Mouse (Mus musculus): ENCODE measurements around the gene Il25. TPM values are rescaled to one million over a fixed set of nuclear protein-coding genes. Genes with fewer than 3 reads are reported as not detected.

Il25 gene
- not detected in 2 replicates for polyA plus RNA-seq (2012; ENCODE audit: insufficient read depth, insufficient read length, missing spikeins)

- H3K27ac ChIP-seq (replicated peaks; ENCODE audit: low read depth, low read length) = no peak within 1 kb of the TSS
- H3K4me3 ChIP-seq (ENCODE audit: insufficient read depth, low read depth, low read length) = no peak within 1 kb of the TSS
- no peaks in the 10 kb centered on the region for H3K4me1 ChIP-seq (ENCODE audit: control insufficient read depth, insufficient read depth, insufficient read length, low read length)
Observed at GRCm38 (mm10) chr14:54932645-54933150, at the start of gene Il25. Gene Il25, plus strand, starts transcription at chr14:54932695.

- peak within 1 kb of the TSS; percentile 75 for H3K4me3 ChIP-seq (ENCODE audit: insufficient read depth, low read depth, low read length)
- H3K27ac ChIP-seq (replicated peaks; ENCODE audit: low read depth, low read length) = peak within 1 kb of the TSS; percentile 92
Observed at GRCm38 (mm10) chr14:54883154-54884021, 49.1 kb upstream of the Il25 start, which contains the start of the genes Bcl2l2 and Gm20521. Gene Bcl2l2, plus strand, starts transcription at chr14:54883377. Gene Gm20521, plus strand, starts transcription at chr14:54883441.

DNA sequence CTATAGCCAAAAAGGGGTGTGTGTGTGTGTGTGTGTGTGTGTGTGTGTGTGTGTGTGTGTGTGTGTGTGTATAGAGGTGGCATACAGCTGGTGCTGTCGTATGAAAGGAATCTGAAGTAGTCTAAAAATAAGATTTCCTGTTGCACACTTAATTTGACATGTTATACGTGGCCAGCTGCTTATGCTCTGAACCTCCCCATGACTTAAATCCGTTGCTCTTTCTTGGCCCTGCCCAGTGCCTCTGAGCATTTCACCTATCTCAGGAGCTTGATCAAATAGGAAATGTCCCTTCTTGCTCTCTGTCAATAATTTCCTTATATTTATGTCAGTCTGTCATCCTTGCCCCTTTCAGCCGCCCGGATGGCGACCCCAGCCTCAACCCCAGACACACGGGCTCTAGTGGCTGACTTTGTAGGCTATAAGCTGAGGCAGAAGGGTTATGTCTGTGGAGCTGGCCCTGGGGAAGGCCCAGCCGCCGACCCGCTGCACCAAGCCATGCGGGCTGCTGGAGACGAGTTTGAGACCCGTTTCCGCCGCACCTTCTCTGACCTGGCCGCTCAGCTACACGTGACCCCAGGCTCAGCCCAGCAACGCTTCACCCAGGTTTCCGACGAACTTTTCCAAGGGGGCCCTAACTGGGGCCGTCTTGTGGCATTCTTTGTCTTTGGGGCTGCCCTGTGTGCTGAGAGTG is 48.3 kb upstream of the Il25 start:
- H3K4me3 ChIP-seq (ENCODE audit: insufficient read depth, low read depth, low read length) = peak overlapping the region; percentile 75
- 0 out of 2 replicates have a peak, but pooled peaks cover 2% of the 10 kb centered on the region for H3K4me1 ChIP-seq (ENCODE audit: control insufficient read depth, insufficient read depth, insufficient read length, low read length)
- peak overlapping the region; percentile 88 for H3K27ac ChIP-seq (replicated peaks; ENCODE audit: low read depth, low read length)

More at GRCm38 (mm10) chr14:54883154-54884021, 49.1 kb upstream of the Il25 start, which contains the start of the genes Bcl2l2 and Gm20521:
- H3K4me1 ChIP-seq (ENCODE audit: control insufficient read depth, insufficient read depth, insufficient read length, low read length) = 0 out of 2 replicates have a peak, but pooled peaks cover 2% of the 10 kb centered on the region

DNA sequence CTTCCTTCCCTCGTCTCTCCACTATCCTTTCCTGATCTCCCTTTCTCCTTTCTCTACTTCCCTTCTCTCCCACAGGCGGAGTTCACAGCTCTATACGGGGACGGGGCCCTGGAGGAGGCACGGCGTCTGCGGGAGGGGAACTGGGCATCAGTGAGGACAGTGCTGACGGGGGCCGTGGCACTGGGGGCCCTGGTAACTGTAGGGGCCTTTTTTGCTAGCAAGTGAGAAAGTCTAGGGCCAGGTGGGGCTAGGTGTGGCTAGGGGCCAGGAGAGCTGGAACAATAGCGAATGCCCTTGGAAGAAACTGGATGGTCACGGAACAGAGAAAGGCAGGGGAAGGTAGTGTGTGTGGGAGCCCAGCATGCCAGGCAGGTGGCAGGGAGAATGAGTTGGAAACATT is 47.2 kb upstream of the Il25 start:
- Histone ChIP-seq H3K4me1 (ENCODE audit: control insufficient read depth, insufficient read depth, insufficient read length, low read length) (0 out of 2 replicates have a peak, but pooled peaks cover 2% of the 10 kb centered on the region), H3K4me3 (ENCODE audit: insufficient read depth, low read depth, low read length) (no peak overlapping the region), H3K27ac (replicated peaks; ENCODE audit: low read depth, low read length) (no peak overlapping the region)

GRCm38 (mm10) chr14:54892200-54892599 is 40.3 kb upstream of the Il25 start, which contains the start of gene Pabpn1:
Gene Pabpn1, plus strand, starts transcription at chr14:54892500.
- Histone ChIP-seq H3K4me1 (ENCODE audit: control insufficient read depth, insufficient read depth, insufficient read length, low read length) (no peaks in the 10 kb centered on the region; the same call in 1 of the 2 replicates), H3K4me3 (ENCODE audit: insufficient read depth, low read depth, low read length) (peak within 1 kb of the TSS; percentile 64), H3K27ac (replicated peaks; ENCODE audit: low read depth, low read length) (peak within 1 kb of the TSS; percentile 78)

GRCm38 (mm10) chr14:54893651-54894181 is 38.8 kb upstream of the Il25 start:
- Histone ChIP-seq H3K4me1 (ENCODE audit: control insufficient read depth, insufficient read depth, insufficient read length, low read length) (no peaks in the 10 kb centered on the region; the same call in 1 of the 2 replicates), H3K27ac (replicated peaks; ENCODE audit: low read depth, low read length) (peak overlapping the region; percentile 78), H3K4me3 (ENCODE audit: insufficient read depth, low read depth, low read length) (peak overlapping the region; percentile 64)

- Histone ChIP-seq H3K27ac (replicated peaks; ENCODE audit: low read depth, low read length) (peak overlapping the region; percentile 46; the same call in 1 of the 2 replicates), H3K4me3 (ENCODE audit: insufficient read depth, low read depth, low read length) (peak overlapping the region; percentile 89), H3K4me1 (ENCODE audit: control insufficient read depth, insufficient read depth, insufficient read length, low read length) (no peaks in the 10 kb centered on the region; the same call in 1 of the 2 replicates)
Observed at GRCm38 (mm10) chr14:54894296-54895151, 38.0 kb upstream of the Il25 start.

- no peaks in the 10 kb centered on the region; the same call in 1 of the 2 replicates for H3K4me1 ChIP-seq (ENCODE audit: control insufficient read depth, insufficient read depth, insufficient read length, low read length)
- no peak overlapping the region for H3K27ac ChIP-seq (replicated peaks; ENCODE audit: low read depth, low read length)
Observed at GRCm38 (mm10) chr14:54897445-54897844, 35.0 kb upstream of the Il25 start.

GRCm38 (mm10) chr14:54900383-54900782 is 32.1 kb upstream of the Il25 start:
- no peak overlapping the region for H3K4me3 ChIP-seq (ENCODE audit: insufficient read depth, low read depth, low read length)
- no peak overlapping the region for H3K27ac ChIP-seq (replicated peaks; ENCODE audit: low read depth, low read length)
- no peaks in the 10 kb centered on the region for H3K4me1 ChIP-seq (ENCODE audit: control insufficient read depth, insufficient read depth, insufficient read length, low read length)

More at GRCm38 (mm10) chr14:54897445-54897844, 35.0 kb upstream of the Il25 start:
- no peak overlapping the region for H3K4me3 ChIP-seq (ENCODE audit: insufficient read depth, low read depth, low read length)

GRCm38 (mm10) chr14:54903641-54904040 is 28.9 kb upstream of the Il25 start:
- Histone ChIP-seq H3K4me3 (ENCODE audit: insufficient read depth, low read depth, low read length) (no peak overlapping the region), H3K4me1 (ENCODE audit: control insufficient read depth, insufficient read depth, insufficient read length, low read length) (no peaks in the 10 kb centered on the region), H3K27ac (replicated peaks; ENCODE audit: low read depth, low read length) (no peak overlapping the region)

- Histone ChIP-seq H3K4me3 (ENCODE audit: insufficient read depth, low read depth, low read length) (no peak overlapping the region), H3K27ac (replicated peaks; ENCODE audit: low read depth, low read length) (no peak overlapping the region), H3K4me1 (ENCODE audit: control insufficient read depth, insufficient read depth, insufficient read length, low read length) (peaks cover 3% of the 10 kb centered on the region; the same call in 1 of the 2 replicates)
Observed at GRCm38 (mm10) chr14:54908682-54909081, 23.8 kb upstream of the Il25 start.

- peaks cover 3% of the 10 kb centered on the region; the same call in 1 of the 2 replicates for H3K4me1 ChIP-seq (ENCODE audit: control insufficient read depth, insufficient read depth, insufficient read length, low read length)
- H3K27ac ChIP-seq (replicated peaks; ENCODE audit: low read depth, low read length) = no peak overlapping the region
- peak overlapping the region; percentile 96 for H3K4me3 ChIP-seq (ENCODE audit: insufficient read depth, low read depth, low read length)
Observed at GRCm38 (mm10) chr14:54912109-54912850, 20.2 kb upstream of the Il25 start.

DNA sequence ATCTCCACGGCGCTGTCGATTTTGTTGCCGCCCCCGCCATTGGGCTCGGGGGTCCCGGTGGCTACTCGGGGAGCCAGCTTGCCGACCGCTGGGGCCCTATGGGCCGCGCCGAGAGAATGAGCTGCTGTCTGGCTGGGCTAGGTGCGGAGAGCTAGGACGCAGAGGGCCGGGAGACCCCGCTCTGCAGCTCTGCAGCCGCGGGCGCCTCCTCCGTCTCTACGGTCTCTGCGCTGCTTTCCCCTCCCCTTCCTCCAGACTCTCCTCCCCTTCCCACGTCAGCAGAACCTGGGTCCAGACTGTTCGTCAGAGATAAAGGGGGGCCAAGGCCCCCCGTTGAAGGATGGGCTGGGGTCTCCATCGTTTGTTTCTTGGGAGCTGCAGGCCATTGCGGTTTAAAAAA is 19.6 kb upstream of the Il25 start, which contains the start of gene Slc22a17:
TSS of gene Slc22a17 (minus strand) at position 247 of the 400 bp plus-strand sequence.
- peaks cover 3% of the 10 kb centered on the region; the same call in 1 of the 2 replicates for H3K4me1 ChIP-seq (ENCODE audit: control insufficient read depth, insufficient read depth, insufficient read length, low read length)
- no peak within 1 kb of the TSS for H3K27ac ChIP-seq (replicated peaks; ENCODE audit: low read depth, low read length)
- H3K4me3 ChIP-seq (ENCODE audit: insufficient read depth, low read depth, low read length) = peak within 1 kb of the TSS; percentile 96
